16 mouse cellular contexts compared by ENCODE assay signal in the genomic region with DNA sequence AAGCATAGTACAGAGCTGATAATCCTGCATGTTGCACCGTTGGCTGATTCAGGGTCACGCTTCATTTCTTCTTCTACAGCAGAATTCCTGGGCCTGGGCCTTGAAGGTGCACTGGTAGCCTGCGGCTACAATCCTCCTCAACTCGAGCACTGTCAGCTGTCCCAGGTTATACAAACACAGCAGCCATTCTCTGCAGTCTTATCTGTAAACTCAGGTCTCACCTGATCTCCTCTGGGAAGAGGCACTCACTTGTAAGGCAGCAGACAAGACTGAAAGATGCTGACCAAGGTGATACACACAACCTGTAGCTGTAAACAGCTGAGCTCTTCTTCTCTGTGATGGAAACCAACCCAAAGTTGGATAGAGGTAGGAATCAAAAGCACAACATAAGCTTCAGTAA.
"Had no signal": no experiment of that assay in that cellular context is flagged by ENCODE, and none has a peak within 500 bp of the region (broad histone marks: within the 10 kb centered on the region; RNA-seq: fewer than 3 reads in every experiment).

No protein-coding gene starts in this region.

- H3K9ac ChIP-seq: kidney, embryonic 15.5 days; midbrain, embryonic 13.5 days had no signal

- H3K4me3 ChIP-seq: kidney, embryonic 15.5 days; left cerebral cortex, adult 2 months; megakaryocyte, embryonic 14.5 days; midbrain, embryonic 10.5 days; midbrain, embryonic 13.5 days had no signal

- H3K27ac ChIP-seq: kidney, embryonic 15.5 days; left cerebral cortex, adult 2 months; midbrain, embryonic 10.5 days; midbrain, embryonic 13.5 days; stomach, postnatal 0 days had no signal

- H3K27me3 ChIP-seq: kidney, embryonic 15.5 days; megakaryocyte, embryonic 14.5 days; midbrain, embryonic 13.5 days had no signal

- H3K9me3 ChIP-seq: kidney, embryonic 15.5 days; megakaryocyte, embryonic 14.5 days; midbrain, embryonic 10.5 days; midbrain, embryonic 13.5 days had no signal

- ATAC-seq: inflammation-experienced regulatory T-cells, adult 6 months; midbrain, embryonic 13.5 days had no signal

- DNase-seq: kidney, adult 11 months; kidney, adult 8-10 months; kidney, postnatal 10 days; kidney, postnatal 36 days; layer of hippocampus, postnatal 36 days; lung, adult 2 months; lung, postnatal 36 days; thymus, adult 2 months; thymus, postnatal 14 days had no signal

- H3K4me2 ChIP-seq: kidney, embryonic 15.5 days; midbrain, embryonic 13.5 days had no signal
